In genomic region chr12:51741690-51742089, GRCm38 (mm10) we compare ENCODE assay signal across 11 mouse cellular contexts. TPM values are rescaled to one million over a fixed set of nuclear protein-coding genes. Genes with fewer than 3 reads are reported as not detected.
DNase-seq lines count a peak whose midpoint lies in the region; ATAC-seq lines count a peak whose summit lies in the region.
"Had no signal": no experiment of that assay in that cellular context is flagged by ENCODE, and none has a peak within 500 bp of the region (broad histone marks: within the 10 kb centered on the region; RNA-seq: fewer than 3 reads in every experiment).

No protein-coding gene starts in this region.

- H3K4me2 ChIP-seq in hindbrain, embryonic 11.5 days (replicated peaks; ENCODE audit: low read depth, low read length): no peak overlapping the region
- H3K4me2 ChIP-seq in hindbrain, embryonic 14.5 days (replicated peaks): no peak overlapping the region
- H3K4me2 ChIP-seq: embryonic facial prominence, embryonic 13.5 days; liver, embryonic 13.5 days; stomach, embryonic 15.5 days had no signal

- 88% methylated on average over 6 of the region's 6 CpGs for WGBS in hindbrain, embryonic 11.5 days
- WGBS in hindbrain, embryonic 14.5 days: 86% methylated on average over 6 of the region's 6 CpGs
- 89% methylated on average over 6 of the region's 6 CpGs for WGBS in limb, embryonic 10.5 days

- H3K9ac ChIP-seq in hindbrain, embryonic 11.5 days (ENCODE audit: low read depth, low read length): no peak overlapping the region
- H3K9ac ChIP-seq in hindbrain, embryonic 14.5 days: no peak overlapping the region
- H3K9ac ChIP-seq: embryonic facial prominence, embryonic 13.5 days; liver, embryonic 13.5 days; stomach, embryonic 15.5 days had no signal

- no peak overlapping the region for H3K27ac ChIP-seq in hindbrain, embryonic 11.5 days (ENCODE audit: low read depth, low read length)
- no peak overlapping the region for H3K27ac ChIP-seq in hindbrain, embryonic 14.5 days
- no peak overlapping the region for H3K27ac ChIP-seq in limb, embryonic 10.5 days
- H3K27ac ChIP-seq: embryonic facial prominence, embryonic 13.5 days; liver, embryonic 13.5 days; stomach, embryonic 15.5 days had no signal

- H3K27me3 ChIP-seq in hindbrain, embryonic 11.5 days (ENCODE audit: control insufficient read depth, insufficient read depth, low read length): no peaks in the 10 kb centered on the region
- no peaks in the 10 kb centered on the region for H3K27me3 ChIP-seq in hindbrain, embryonic 14.5 days (ENCODE audit: control insufficient read depth, insufficient read depth, low read length)
- no peaks in the 10 kb centered on the region for H3K27me3 ChIP-seq in limb, embryonic 10.5 days (ENCODE audit: low read depth, poor library complexity, severe bottlenecking)
- H3K27me3 ChIP-seq in splenic B cell, adult 2 months (ENCODE audit: control insufficient read depth, insufficient read depth, low read length, poor library complexity, severe bottlenecking): no peaks in the 10 kb centered on the region
- H3K27me3 ChIP-seq: embryonic facial prominence, embryonic 13.5 days; liver, embryonic 13.5 days; stomach, embryonic 15.5 days had no signal

- no peak for ATAC-seq in hindbrain, embryonic 11.5 days (ENCODE audit: low FRiP score)
- no peak for ATAC-seq in hindbrain, embryonic 14.5 days (ENCODE audit: low FRiP score)

- no peaks in the 10 kb centered on the region for H3K4me1 ChIP-seq in hindbrain, embryonic 11.5 days (replicated peaks; ENCODE audit: control insufficient read depth, insufficient read depth, low read length)
- H3K4me1 ChIP-seq in hindbrain, embryonic 14.5 days (replicated peaks; ENCODE audit: control insufficient read depth, insufficient read depth, low read length): no peaks in the 10 kb centered on the region
- H3K4me1 ChIP-seq in limb, embryonic 10.5 days: no peaks in the 10 kb centered on the region
- H3K4me1 ChIP-seq: embryonic facial prominence, embryonic 13.5 days; liver, embryonic 13.5 days; stomach, embryonic 15.5 days had no signal

- H3K36me3 ChIP-seq in hindbrain, embryonic 11.5 days (ENCODE audit: control insufficient read depth, insufficient read depth, low read length): peaks cover 4% of the 10 kb centered on the region; the same call in 1 of the 2 replicates
- peaks cover 50% of the 10 kb centered on the region for H3K36me3 ChIP-seq in hindbrain, embryonic 14.5 days (replicated peaks; ENCODE audit: control insufficient read depth, insufficient read depth)
- H3K36me3 ChIP-seq in limb, embryonic 10.5 days: peaks cover 50% of the 10 kb centered on the region
- peaks cover 10% of the 10 kb centered on the region for H3K36me3 ChIP-seq in splenic B cell, adult 2 months (ENCODE audit: control insufficient read depth, insufficient read depth, low read length, poor library complexity, severe bottlenecking)

- DNase-seq in hindbrain, embryonic 11.5 days (ENCODE audit: low spot score): peak; percentile 35
- DNase-seq in hindbrain, embryonic 14.5 days (ENCODE audit: low spot score): no peak
- DNase-seq in 3T3-L1 (ENCODE audit: low read depth, low spot score) (peak; percentile 70), ES-CJ7 (ENCODE audit: low read depth, low spot score) (peak; percentile 38)
- peak; percentile 49 for DNase-seq in embryo, embryonic 10.5 days (ENCODE audit: low spot score)
- DNase-seq in limb, embryonic 10.5 days (ENCODE audit: low spot score): peak; percentile 48
- peak; percentile 59 for DNase-seq in splenic B cell, adult 2 months (ENCODE audit: low read depth, low spot score)
- DNase-seq in layer of hippocampus, postnatal 36 days: no peak
- DNase-seq: liver, embryonic 13.5 days had no signal

- H3K4me3 ChIP-seq in hindbrain, embryonic 11.5 days (ENCODE audit: low read depth, low read length): no peak overlapping the region
- H3K4me3 ChIP-seq in hindbrain, embryonic 14.5 days (replicated peaks; ENCODE audit: low read length): no peak overlapping the region
- H3K4me3 ChIP-seq in limb, embryonic 10.5 days: no peak overlapping the region
- H3K4me3 ChIP-seq: embryonic facial prominence, embryonic 13.5 days; liver, embryonic 13.5 days; stomach, embryonic 15.5 days had no signal

- no peaks in the 10 kb centered on the region for H3K9me3 ChIP-seq in hindbrain, embryonic 11.5 days (ENCODE audit: control insufficient read depth, low read length)
- no peaks in the 10 kb centered on the region for H3K9me3 ChIP-seq in hindbrain, embryonic 14.5 days (ENCODE audit: control insufficient read depth, low read length)
- no peaks in the 10 kb centered on the region for H3K9me3 ChIP-seq in limb, embryonic 10.5 days (replicated peaks)
- H3K9me3 ChIP-seq: embryonic facial prominence, embryonic 13.5 days; liver, embryonic 13.5 days; stomach, embryonic 15.5 days had no signal

RNA-seq across cellular contexts. Expression of gene Strn3, which starts 50.0 kb away (rescaled TPM):
- polyA plus RNA-seq in hindbrain, embryonic 11.5 days (2014; fragmentation: Nextera tagmentation; extraction: Ambion mirVana): 57.7 and 60.7 TPM in 2 replicates
- 45.6 and 46.5 TPM in 2 replicates for polyA plus RNA-seq in hindbrain, embryonic 14.5 days (2014; fragmentation: Nextera tagmentation; extraction: Ambion mirVana)
- 31.6 and 41.5 TPM in 2 replicates for polyA plus RNA-seq in limb, embryonic 10.5 days (2016; fragmentation: Nextera tagmentation; extraction: Ambion mirVana)
- 10 to 100 TPM; 92.7 to 93.5 TPM for total RNA-seq in layer of hippocampus, postnatal 36 days (2021)

RNA-seq across cellular contexts. Expression of gene Ap4s1, which starts 50.9 kb away (rescaled TPM):
- 55.2 and 57.8 TPM in 2 replicates for polyA plus RNA-seq in hindbrain, embryonic 11.5 days (2014; fragmentation: Nextera tagmentation; extraction: Ambion mirVana)
- 58.2 and 60.9 TPM in 2 replicates for polyA plus RNA-seq in hindbrain, embryonic 14.5 days (2014; fragmentation: Nextera tagmentation; extraction: Ambion mirVana)
- 29.7 and 33.0 TPM in 2 replicates for polyA plus RNA-seq in limb, embryonic 10.5 days (2016; fragmentation: Nextera tagmentation; extraction: Ambion mirVana)
- total RNA-seq in layer of hippocampus, postnatal 36 days (2021): 10 to 100 TPM; 49.6 to 51.1 TPM

Comparison
In these comparisons a context has a peak if more than half of its experiments do, and no peak if none do; other contexts are left out.
1. DNase-seq: peak in hindbrain, embryonic 11.5 days (single experiment), 3T3-L1 (single experiment), ES-CJ7 (single experiment), embryo, embryonic 10.5 days (single experiment), limb, embryonic 10.5 days (single experiment) and splenic B cell, adult 2 months (single experiment); none in hindbrain, embryonic 14.5 days (single experiment) and layer of hippocampus, postnatal 36 days (0 of 2).